Comparison of ENCODE assay signal across 23 mouse cellular contexts in the genomic region with DNA sequence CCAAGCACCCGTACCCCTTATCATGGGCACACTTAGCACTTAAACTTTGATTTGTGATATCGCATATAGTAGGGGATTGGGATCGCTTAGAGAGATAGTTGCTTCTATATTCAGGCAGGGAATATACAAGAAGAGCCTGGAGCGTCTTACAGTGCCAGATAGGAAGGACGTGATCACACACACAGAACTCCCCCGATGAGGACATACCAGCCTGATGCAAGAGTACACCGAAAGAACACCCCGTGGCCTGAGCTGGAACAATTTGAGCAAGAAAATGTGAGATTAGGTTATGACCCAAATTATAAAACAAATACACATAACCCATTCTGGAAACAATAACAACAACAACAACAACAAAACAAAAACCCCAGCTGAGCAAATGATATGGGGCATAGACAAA.
DNase-seq lines count a peak whose midpoint lies in the region; ATAC-seq and TF ChIP-seq lines count a peak whose summit lies in the region.
"Had no signal": no experiment of that assay in that cellular context is flagged by ENCODE, and none has a peak within 500 bp of the region (broad histone marks: within the 10 kb centered on the region; RNA-seq: fewer than 3 reads in every experiment).

No protein-coding gene starts in this region.

- no peak for ATAC-seq in heart, embryonic 15.5 days (replicated peaks; ENCODE audit: insufficient number of reproducible peaks, insufficient read depth, low FRiP score, low read depth)
- ATAC-seq in lung, postnatal 0 days, result peak; percentile 31; the same call in 1 of the 2 replicates
- peak; percentile 64 for ATAC-seq in megakaryocyte progenitor cell, adult 5-6 weeks (replicated peaks; ENCODE audit: poor library complexity)
- ATAC-seq: CD4-positive, CD25-positive, alpha-beta regulatory T cell, adult 4 months; forebrain, embryonic 15.5 days; intestine, embryonic 16.5 days had no signal

- H3K27ac ChIP-seq in heart, embryonic 15.5 days, result peak overlapping the region; percentile 61
- H3K27ac ChIP-seq in heart, adult 2 months, result no peak overlapping the region
- H3K27ac ChIP-seq in lung, postnatal 0 days (ENCODE audit: low read length), result no peak overlapping the region
- H3K27ac ChIP-seq in brown adipose tissue, adult 24 weeks (replicated peaks; ENCODE audit: low read depth, low read length), result peak overlapping the region; percentile 84
- H3K27ac ChIP-seq: embryonic facial prominence, embryonic 12.5 days; forebrain, embryonic 15.5 days; hindbrain, embryonic 15.5 days had no signal

- no peak overlapping the region for H3K4me3 ChIP-seq in heart, embryonic 15.5 days
- no peak overlapping the region for H3K4me3 ChIP-seq in heart, adult 2 months
- no peak overlapping the region for H3K4me3 ChIP-seq in lung, postnatal 0 days (ENCODE audit: low read depth, low read length)
- no peak overlapping the region for H3K4me3 ChIP-seq in brown adipose tissue, adult 24 weeks (ENCODE audit: insufficient read depth, low read depth, low read length)
- H3K4me3 ChIP-seq: embryonic facial prominence, embryonic 12.5 days; forebrain, embryonic 15.5 days; heart, embryonic 12.5 days; hindbrain, embryonic 15.5 days had no signal

- WGBS in heart, embryonic 15.5 days, result 64% methylated on average over 8 of the region's 8 CpGs
- WGBS in heart, adult 2 months, result 50% methylated on average over 8 of the region's 8 CpGs
- WGBS in lung, postnatal 0 days, result 79% methylated on average over 8 of the region's 8 CpGs

- H3K4me1 ChIP-seq in heart, embryonic 15.5 days (replicated peaks), result peaks cover 55% of the 10 kb centered on the region
- peaks cover 7% of the 10 kb centered on the region for H3K4me1 ChIP-seq in heart, adult 2 months (ENCODE audit: control insufficient read depth, insufficient read depth, low read length)
- 0 out of 2 replicates have a peak, but pooled peaks cover under 1% of the 10 kb centered on the region for H3K4me1 ChIP-seq in lung, postnatal 0 days (ENCODE audit: insufficient read depth, low read depth, low read length)
- peaks cover 16% of the 10 kb centered on the region; the same call in 1 of the 2 replicates for H3K4me1 ChIP-seq in brown adipose tissue, adult 24 weeks (ENCODE audit: control insufficient read depth, insufficient read depth, insufficient read length, low read length)

- TF ChIP-seq POLR2A in heart, adult 2 months (IDR thresholded peaks at IDR 0.05; ENCODE audit: insufficient read depth, low read depth, low read length), result no peak

- no peak for TF ChIP-seq CTCF in heart, adult 2 months (IDR thresholded peaks at IDR 0.05)
- TF ChIP-seq CTCF in lung, postnatal 0 days (IDR thresholded peaks at IDR 0.05), result no peak

- intact Hi-C loops in heart, adult 2 months (cut with DNase I), result no loop called here

- no peaks in the 10 kb centered on the region for H3K27me3 ChIP-seq in heart, embryonic 15.5 days
- no peaks in the 10 kb centered on the region for H3K27me3 ChIP-seq in heart, adult 2 months (ENCODE audit: control insufficient read depth, insufficient read depth, low read length)
- H3K27me3 ChIP-seq in lung, postnatal 0 days (replicated peaks; ENCODE audit: insufficient read depth, low read length), result no peaks in the 10 kb centered on the region
- H3K27me3 ChIP-seq: embryonic facial prominence, embryonic 12.5 days; forebrain, embryonic 15.5 days; heart, embryonic 12.5 days; hindbrain, embryonic 15.5 days had no signal

- no peaks in the 10 kb centered on the region for H3K36me3 ChIP-seq in heart, embryonic 15.5 days
- H3K36me3 ChIP-seq in heart, adult 2 months (ENCODE audit: control insufficient read depth, insufficient read depth, low read length), result 0 out of 2 replicates have a peak, but pooled peaks cover 2% of the 10 kb centered on the region
- H3K36me3 ChIP-seq in lung, postnatal 0 days (ENCODE audit: insufficient read depth, low read length), result no peaks in the 10 kb centered on the region
- H3K36me3 ChIP-seq: embryonic facial prominence, embryonic 12.5 days; forebrain, embryonic 15.5 days; heart, embryonic 12.5 days; hindbrain, embryonic 15.5 days had no signal

- no peaks in the 10 kb centered on the region for H3K9me3 ChIP-seq in heart, embryonic 15.5 days (replicated peaks)
- no peaks in the 10 kb centered on the region for H3K9me3 ChIP-seq in lung, postnatal 0 days (ENCODE audit: low read length)
- H3K9me3 ChIP-seq: embryonic facial prominence, embryonic 12.5 days; forebrain, embryonic 15.5 days; G1E; heart, embryonic 12.5 days; hindbrain, embryonic 15.5 days had no signal

- H3K4me2 ChIP-seq in heart, embryonic 15.5 days, result no peak overlapping the region
- no peak overlapping the region for H3K4me2 ChIP-seq in lung, postnatal 0 days (replicated peaks; ENCODE audit: low read depth, low read length)
- H3K4me2 ChIP-seq: embryonic facial prominence, embryonic 12.5 days; forebrain, embryonic 15.5 days; hindbrain, embryonic 15.5 days had no signal

- no peak for DNase-seq in heart, adult 2 months
- peak; percentile 51 for DNase-seq in lung, postnatal 0 days (ENCODE audit: low spot score)
- no peak for DNase-seq in lung, adult 18-20 months
- DNase-seq in cerebellum, postnatal 10 days, result no peak
- DNase-seq: adrenal gland, postnatal 36 days; B cell, adult 2 months; cerebellum, adult 11 months; cerebellum, adult 8-10 months; cerebellum, postnatal 25 days; gastrocnemius, postnatal 25 days; heart, adult 18-20 months; heart, postnatal 36 days; kidney, adult 2 months had no signal

- TF ChIP-seq EP300 in heart, adult 2 months (IDR thresholded peaks at IDR 0.05; ENCODE audit: insufficient read depth, low read depth, low read length), result no peak
- peak; percentile 44; the same call in 1 of the 2 replicates for TF ChIP-seq EP300 in lung, postnatal 0 days (IDR thresholded peaks at IDR 0.05)

- no peak overlapping the region for H3K9ac ChIP-seq in heart, embryonic 15.5 days
- no peak overlapping the region for H3K9ac ChIP-seq in heart, adult 2 months (ENCODE audit: low read depth, low read length)
- no peak overlapping the region for H3K9ac ChIP-seq in lung, postnatal 0 days (replicated peaks; ENCODE audit: low read depth)
- H3K9ac ChIP-seq: embryonic facial prominence, embryonic 12.5 days; forebrain, embryonic 15.5 days; heart, embryonic 12.5 days; hindbrain, embryonic 15.5 days had no signal

- H3K79me2 ChIP-seq in heart, adult 2 months (replicated peaks; ENCODE audit: control insufficient read depth, insufficient read depth, low read length), result peaks cover 1% of the 10 kb centered on the region

Comparison
In these comparisons a context has a peak if more than half of its experiments do, and no peak if none do; other contexts are left out.
1. H3K27ac ChIP-seq: peak in heart, embryonic 15.5 days (single experiment) and brown adipose tissue, adult 24 weeks (single experiment); none in heart, adult 2 months (single experiment) and lung, postnatal 0 days (single experiment).